8 mouse cellular contexts compared by ENCODE assay signal in genomic region chr7:143600231-143600740, GRCm38 (mm10). TPM values are rescaled to one million over a fixed set of nuclear protein-coding genes. Genes with fewer than 3 reads are reported as not detected.
DNase-seq lines count a peak whose midpoint lies in the region; ATAC-seq and TF ChIP-seq lines count a peak whose summit lies in the region.

No protein-coding gene starts in this region.

- no peaks in the 10 kb centered on the region for H3K9me3 ChIP-seq in kidney, embryonic 16.5 days (ENCODE audit: low read length)
- no peaks in the 10 kb centered on the region for H3K9me3 ChIP-seq in embryonic facial prominence, embryonic 11.5 days (replicated peaks; ENCODE audit: control insufficient read depth, low read length)
- no peaks in the 10 kb centered on the region for H3K9me3 ChIP-seq in intestine, embryonic 15.5 days
- no peaks in the 10 kb centered on the region for H3K9me3 ChIP-seq in midbrain, postnatal 0 days (ENCODE audit: low read length)

- no peaks in the 10 kb centered on the region for H3K27me3 ChIP-seq in kidney, embryonic 16.5 days (ENCODE audit: insufficient read depth, low read length)
- no peaks in the 10 kb centered on the region for H3K27me3 ChIP-seq in embryonic facial prominence, embryonic 11.5 days (ENCODE audit: control insufficient read depth, insufficient read depth, low read length)
- H3K27me3 ChIP-seq in intestine, embryonic 15.5 days (replicated peaks): no peaks in the 10 kb centered on the region
- H3K27me3 ChIP-seq in midbrain, postnatal 0 days (ENCODE audit: insufficient read depth, low read length): no peaks in the 10 kb centered on the region

- peak overlapping the region; percentile 97 for H3K4me3 ChIP-seq in kidney, embryonic 16.5 days (ENCODE audit: low read length)
- peak overlapping the region; percentile 86 for H3K4me3 ChIP-seq in embryonic facial prominence, embryonic 11.5 days (ENCODE audit: low read depth, low read length)
- peak overlapping the region; percentile 77 for H3K4me3 ChIP-seq in intestine, embryonic 15.5 days (replicated peaks)
- peak overlapping the region; percentile 57 for H3K4me3 ChIP-seq in midbrain, postnatal 0 days (ENCODE audit: low read depth, low read length)

- H3K27ac ChIP-seq in kidney, embryonic 16.5 days (ENCODE audit: low read length): peak overlapping the region; percentile 58
- H3K27ac ChIP-seq in embryonic facial prominence, embryonic 11.5 days (replicated peaks; ENCODE audit: low read depth, low read length): no peak overlapping the region
- no peak overlapping the region for H3K27ac ChIP-seq in intestine, embryonic 15.5 days
- H3K27ac ChIP-seq in midbrain, postnatal 0 days (ENCODE audit: low read depth, low read length): no peak overlapping the region

- 0 out of 2 replicates have a peak, but pooled peaks cover 4% of the 10 kb centered on the region for H3K36me3 ChIP-seq in kidney, embryonic 16.5 days (ENCODE audit: insufficient read depth, low read length)
- no peaks in the 10 kb centered on the region for H3K36me3 ChIP-seq in embryonic facial prominence, embryonic 11.5 days (replicated peaks; ENCODE audit: control insufficient read depth, insufficient read depth, low read depth, low read length)
- 0 out of 2 replicates have a peak, but pooled peaks cover 2% of the 10 kb centered on the region for H3K36me3 ChIP-seq in intestine, embryonic 15.5 days
- H3K36me3 ChIP-seq in midbrain, postnatal 0 days (ENCODE audit: insufficient read depth, low read length): peaks cover 13% of the 10 kb centered on the region

- TF ChIP-seq CTCF in midbrain, postnatal 0 days (IDR thresholded peaks at IDR 0.05): no peak

- DNase-seq in kidney, adult 8-10 months: no peak
- DNase-seq in embryonic facial prominence, embryonic 11.5 days (ENCODE audit: low spot score): no peak
- no peak for DNase-seq in midbrain, postnatal 0 days (ENCODE audit: low spot score)
- DNase-seq in thymus, postnatal 14 days: no peak
- DNase-seq in cerebellum, postnatal 14 days: no peak
- DNase-seq in kidney, adult 18-20 months: no peak

- peak overlapping the region; percentile 60 for H3K4me2 ChIP-seq in kidney, embryonic 16.5 days (replicated peaks; ENCODE audit: low read depth, low read length)
- H3K4me2 ChIP-seq in embryonic facial prominence, embryonic 11.5 days (ENCODE audit: low read depth, low read length): peak overlapping the region; percentile 19
- peak overlapping the region; percentile 82 for H3K4me2 ChIP-seq in intestine, embryonic 15.5 days (replicated peaks)
- peak overlapping the region; percentile 85 for H3K4me2 ChIP-seq in midbrain, postnatal 0 days (ENCODE audit: low read depth, low read length, poor library complexity, severe bottlenecking)

- H3K9ac ChIP-seq in kidney, embryonic 16.5 days (replicated peaks; ENCODE audit: low read length): peak overlapping the region; percentile 38; the same call in 1 of the 2 replicates
- no peak overlapping the region for H3K9ac ChIP-seq in embryonic facial prominence, embryonic 11.5 days (replicated peaks; ENCODE audit: low read length)
- H3K9ac ChIP-seq in intestine, embryonic 15.5 days: 0 out of 2 replicates have a peak overlapping the region, but pooled peaks have one; percentile 26
- no peak overlapping the region for H3K9ac ChIP-seq in midbrain, postnatal 0 days (replicated peaks; ENCODE audit: low read length, poor library complexity, severe bottlenecking)

- H3K4me1 ChIP-seq in kidney, embryonic 16.5 days (ENCODE audit: insufficient read depth, low read length): peaks cover 12% of the 10 kb centered on the region
- peaks cover 4% of the 10 kb centered on the region; the same call in 1 of the 2 replicates for H3K4me1 ChIP-seq in embryonic facial prominence, embryonic 11.5 days (ENCODE audit: control insufficient read depth, insufficient read depth, low read length)
- H3K4me1 ChIP-seq in intestine, embryonic 15.5 days (replicated peaks): peaks cover 15% of the 10 kb centered on the region
- H3K4me1 ChIP-seq in midbrain, postnatal 0 days (ENCODE audit: insufficient read depth, low read length): peaks cover 7% of the 10 kb centered on the region; the same call in 1 of the 2 replicates

- no peak for ATAC-seq in kidney, embryonic 16.5 days (ENCODE audit: low FRiP score, low TSS enrichment)
- ATAC-seq in embryonic facial prominence, embryonic 11.5 days (replicated peaks; ENCODE audit: insufficient number of reproducible peaks, low FRiP score, low TSS enrichment, low read depth): no peak
- no peak for ATAC-seq in intestine, embryonic 15.5 days
- no peak for ATAC-seq in midbrain, postnatal 0 days (ENCODE audit: low FRiP score)

- WGBS in kidney, embryonic 16.5 days: 6% methylated on average over 15 of the region's 15 CpGs
- WGBS in embryonic facial prominence, embryonic 11.5 days: 8% methylated on average over 14 of the region's 15 CpGs
- 4% methylated on average over 15 of the region's 15 CpGs for WGBS in intestine, embryonic 15.5 days
- WGBS in midbrain, postnatal 0 days: 6% methylated on average over 15 of the region's 15 CpGs

RNA-seq across cellular contexts. Expression of gene Cars, which starts 0.4 kb away (rescaled TPM):
- 72.3 and 74.2 TPM in 2 replicates for polyA plus RNA-seq in kidney, embryonic 16.5 days (2015; fragmentation: Nextera tagmentation; extraction: Ambion mirVana)
- polyA plus RNA-seq in embryonic facial prominence, embryonic 11.5 days (2014; fragmentation: Nextera tagmentation; extraction: Ambion mirVana): 55.9 and 56.7 TPM in 2 replicates
- polyA plus RNA-seq in intestine, embryonic 15.5 days (2015; fragmentation: Nextera tagmentation; extraction: Ambion mirVana): 57.6 and 62.7 TPM in 2 replicates
- total RNA-seq in midbrain, postnatal 0 days (2014; rRNA removed): 44.5 and 63.0 TPM in 2 replicates
- 75.4 and 76.2 TPM in 2 replicates for polyA plus RNA-seq in midbrain, postnatal 0 days (2015; fragmentation: Nextera tagmentation; extraction: Ambion mirVana)

RNA-seq across cellular contexts. Expression of gene Tnfrsf26, which starts 28.2 kb away (rescaled TPM):
- 0.51 and 0.56 TPM in 2 replicates for polyA plus RNA-seq in kidney, embryonic 16.5 days (2015; fragmentation: Nextera tagmentation; extraction: Ambion mirVana)
- polyA plus RNA-seq in embryonic facial prominence, embryonic 11.5 days (2014; fragmentation: Nextera tagmentation; extraction: Ambion mirVana): 0.07 and 0.08 TPM in 2 replicates
- polyA plus RNA-seq in intestine, embryonic 15.5 days (2015; fragmentation: Nextera tagmentation; extraction: Ambion mirVana): 0.35 and 0.38 TPM in 2 replicates
- 0.09 and 0.11 TPM in 2 replicates for total RNA-seq in midbrain, postnatal 0 days (2014; rRNA removed)
- polyA plus RNA-seq in midbrain, postnatal 0 days (2015; fragmentation: Nextera tagmentation; extraction: Ambion mirVana): 0.05 and 0.10 TPM in 2 replicates

RNA-seq across cellular contexts. Expression of gene Tnfrsf22, which starts 49.2 kb away (rescaled TPM):
- 10.0 and 12.3 TPM in 2 replicates for polyA plus RNA-seq in kidney, embryonic 16.5 days (2015; fragmentation: Nextera tagmentation; extraction: Ambion mirVana)
- 8.3 and 11.5 TPM in 2 replicates for polyA plus RNA-seq in embryonic facial prominence, embryonic 11.5 days (2014; fragmentation: Nextera tagmentation; extraction: Ambion mirVana)
- polyA plus RNA-seq in intestine, embryonic 15.5 days (2015; fragmentation: Nextera tagmentation; extraction: Ambion mirVana): 6.1 and 6.9 TPM in 2 replicates
- 1.6 and 2.6 TPM in 2 replicates for total RNA-seq in midbrain, postnatal 0 days (2014; rRNA removed)
- 4.9 and 6.7 TPM in 2 replicates for polyA plus RNA-seq in midbrain, postnatal 0 days (2015; fragmentation: Nextera tagmentation; extraction: Ambion mirVana)

RNA-seq across cellular contexts. Expression of gene Nap1l4, which starts 51.4 kb away (rescaled TPM):
- polyA plus RNA-seq in kidney, embryonic 16.5 days (2015; fragmentation: Nextera tagmentation; extraction: Ambion mirVana): 291 and 292 TPM in 2 replicates
- 178 and 197 TPM in 2 replicates for polyA plus RNA-seq in embryonic facial prominence, embryonic 11.5 days (2014; fragmentation: Nextera tagmentation; extraction: Ambion mirVana)
- polyA plus RNA-seq in intestine, embryonic 15.5 days (2015; fragmentation: Nextera tagmentation; extraction: Ambion mirVana): 198 TPM in 2 replicates
- 138 and 173 TPM in 2 replicates for total RNA-seq in midbrain, postnatal 0 days (2014; rRNA removed)
- polyA plus RNA-seq in midbrain, postnatal 0 days (2015; fragmentation: Nextera tagmentation; extraction: Ambion mirVana): 258 and 263 TPM in 2 replicates

Comparison
In these comparisons a context has a peak if more than half of its experiments do, and no peak if none do; other contexts are left out.
1. H3K4me2 ChIP-seq: peak in every context shown above with its lines; median percentile 85 in midbrain, postnatal 0 days; 82 in intestine, embryonic 15.5 days; 60 in kidney, embryonic 16.5 days; 19 in embryonic facial prominence, embryonic 11.5 days.
2. H3K9ac ChIP-seq: peak in kidney, embryonic 16.5 days (single experiment) and intestine, embryonic 15.5 days (single experiment); none in embryonic facial prominence, embryonic 11.5 days (single experiment) and midbrain, postnatal 0 days (single experiment).
3. Peak in every context shown above with its lines, with median percentiles within 50 percentile points of each other: H3K4me3 ChIP-seq.